Mouse (Mus musculus) cerebellum, adult 9-11 months (tissue): ENCODE results near the gene Etfbkmt.
"Not testable (repeated sequence)": the region's sequence is repeated elsewhere in the genome, so short reads cannot be mapped to it uniquely, and the experiment has no call there.

Source experiments
- DNase-seq: peaks from one replicate; pipeline ENCODE4 v3.0.0; 2022

The Etfbkmt gene

GRCm38 (mm10) chr6:149139471-149139870 is at the start of gene Etfbkmt:
Gene Etfbkmt (plus strand): TSS chr6:149139849.
- DNase-seq, result no peak

- DNase-seq, result no peak
Measured at GRCm38 (mm10) chr6:149092406-149092805, 47.2 kb upstream of the Etfbkmt start.

- no peak for DNase-seq
Measured at GRCm38 (mm10) chr6:149093465-149093864, 46.2 kb upstream of the Etfbkmt start.

GRCm38 (mm10) chr6:149094555-149094954 is 45.1 kb upstream of the Etfbkmt start:
- DNase-seq, result no peak

GRCm38 (mm10) chr6:149095389-149095788 is 44.3 kb upstream of the Etfbkmt start:
- peak; percentile 48 for DNase-seq

GRCm38 (mm10) chr6:149096233-149096632 is 43.4 kb upstream of the Etfbkmt start:
- no peak for DNase-seq

- DNase-seq, result no peak
Measured at GRCm38 (mm10) chr6:149097276-149097675, 42.4 kb upstream of the Etfbkmt start.

- no peak for DNase-seq
Measured at GRCm38 (mm10) chr6:149098993-149099392, 40.7 kb upstream of the Etfbkmt start.

GRCm38 (mm10) chr6:149100174-149101075 is 39.2 kb upstream of the Etfbkmt start:
- DNase-seq, result peak; percentile 78

GRCm38 (mm10) chr6:149101076-149101942 is 38.3 kb upstream of the Etfbkmt start, which contains the start of gene Dennd5b:
Gene Dennd5b (minus strand): TSS chr6:149101680.
- DNase-seq, result peak; percentile 89

GRCm38 (mm10) chr6:149101943-149102243 is 37.8 kb upstream of the Etfbkmt start:
- DNase-seq, result no peak

GRCm38 (mm10) chr6:149103451-149103850 is 36.2 kb upstream of the Etfbkmt start:
- DNase-seq, result no peak

- DNase-seq, result no peak
Measured at GRCm38 (mm10) chr6:149107615-149108014, 32.0 kb upstream of the Etfbkmt start.

- no peak for DNase-seq
Measured at GRCm38 (mm10) chr6:149108909-149109308, 30.7 kb upstream of the Etfbkmt start.

GRCm38 (mm10) chr6:149116992-149117391 is 22.7 kb upstream of the Etfbkmt start:
- no peak for DNase-seq

- DNase-seq, result no peak
Measured at GRCm38 (mm10) chr6:149118935-149119334, 20.7 kb upstream of the Etfbkmt start.

- peak; percentile 45 for DNase-seq
Measured at GRCm38 (mm10) chr6:149119853-149120252, 19.8 kb upstream of the Etfbkmt start.

GRCm38 (mm10) chr6:149123042-149123441 is 16.6 kb upstream of the Etfbkmt start:
- no peak for DNase-seq

- no peak for DNase-seq
Measured at GRCm38 (mm10) chr6:149126675-149127074, 13.0 kb upstream of the Etfbkmt start.

GRCm38 (mm10) chr6:149129870-149130269 is 9.8 kb upstream of the Etfbkmt start, which contains the start of gene Gm10203:
Gene Gm10203 (plus strand): TSS chr6:149130170.
- not testable (repeated sequence) for DNase-seq

GRCm38 (mm10) chr6:149131111-149131510 is 8.5 kb upstream of the Etfbkmt start:
- DNase-seq, result no peak

GRCm38 (mm10) chr6:149132311-149133077 is 7.2 kb upstream of the Etfbkmt start:
- DNase-seq, result peak; percentile 8
